Mouse (Mus musculus) megakaryocyte, embryonic 14.5 days (primary cell): ENCODE results near the gene Plagl1.

Experiments used
- FLI1 ChIP-seq: IDR thresholded peaks from 2 replicates; pipeline ENCODE4 v1.6.1; 2012; ENCODE audit warnings: low read length, inconsistent platforms, mixed read lengths
- GATA1 ChIP-seq: IDR thresholded peaks from 3 replicates; pipeline ENCODE4 v1.6.1; 2012; ENCODE audit warnings: mixed read lengths, low read length, inconsistent platforms, borderline replicate concordance

GRCm38 (mm10) chr10:13044659-13045058 is 15.6 kb upstream of the Plagl1 start:
- no peak for TF ChIP-seq GATA1
- TF ChIP-seq FLI1 = no peak
